8 mouse cellular contexts compared by ENCODE assay signal in the genomic region with DNA sequence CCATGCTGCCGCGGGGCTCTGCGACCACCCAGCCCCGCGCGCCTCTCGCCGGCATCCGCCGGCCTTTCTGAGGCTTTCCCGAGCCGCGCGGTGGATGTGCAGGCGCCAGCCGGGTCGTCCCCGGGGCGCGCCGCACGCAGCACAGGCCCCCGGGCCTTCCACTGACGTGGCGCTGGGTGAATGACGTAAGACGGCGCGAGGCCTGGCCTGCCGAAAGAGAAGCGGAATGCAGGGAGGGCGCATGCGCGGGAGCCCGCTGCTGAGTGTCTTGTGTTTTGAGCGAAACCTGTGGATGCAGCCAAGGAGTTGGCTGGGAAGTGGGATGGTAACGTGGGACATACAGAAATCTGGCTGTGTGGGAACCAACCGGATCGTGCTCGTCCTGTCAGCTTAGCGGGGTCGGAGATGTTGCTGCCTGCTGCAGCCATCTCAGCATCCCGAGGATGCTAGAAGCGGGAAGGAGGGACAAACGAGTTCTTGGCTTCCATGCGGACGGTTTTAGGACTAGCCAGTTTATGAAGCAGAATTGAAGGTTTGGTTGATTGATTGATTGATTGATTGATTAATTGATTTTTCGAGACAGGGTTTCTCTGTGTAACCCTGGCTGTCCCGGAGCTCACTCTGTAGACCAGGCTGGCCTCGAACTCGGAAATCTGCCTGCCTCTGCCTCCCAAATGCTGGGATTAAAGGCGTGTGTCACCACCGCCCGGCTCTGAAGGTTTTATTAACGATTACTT. TPM values are rescaled to one million over a fixed set of nuclear protein-coding genes. Genes with fewer than 3 reads are reported as not detected.
DNase-seq lines count a peak whose midpoint lies in the region; ATAC-seq and TF ChIP-seq lines count a peak whose summit lies in the region.

TSS of gene Mapkapk5 (minus strand) at position 113 of the 737 bp plus-strand sequence.

- peak; percentile 88 for DNase-seq in Patski (ENCODE audit: low read depth, low spot score)
- peak; percentile 99 for DNase-seq in cerebellum, postnatal 14 days
- peak; percentile 96 to 98 for DNase-seq in frontal cortex, postnatal 25 days (ENCODE audit: low spot score in 2 of 2)
- DNase-seq in hindbrain, embryonic 14.5 days (ENCODE audit: low spot score) = peak; percentile 98
- DNase-seq in layer of hippocampus, postnatal 36 days = peak; percentile 97 to 98
- DNase-seq in lung, postnatal 36 days = peak; percentile 97
- peak; percentile 97 for DNase-seq in retina, postnatal 1 day
- peak; percentile 95 to 98 for DNase-seq in urinary bladder, adult 18-20 months (ENCODE audit: low spot score in 2 of 2)

- ATAC-seq in Patski = peak; percentile 58
- peak; percentile 93 for ATAC-seq in hindbrain, embryonic 14.5 days (ENCODE audit: low FRiP score)

- H3K4me3 ChIP-seq in hindbrain, embryonic 14.5 days (replicated peaks; ENCODE audit: low read length) = peak within 1 kb of the TSS; percentile 99

- H3K27me3 ChIP-seq in Patski = peaks cover 5% of the 10 kb centered on the region
- H3K27me3 ChIP-seq in hindbrain, embryonic 14.5 days (ENCODE audit: control insufficient read depth, insufficient read depth, low read length) = no peaks in the 10 kb centered on the region

- POLR2A ChIA-PET in Patski (lab: Charles Lee) = interaction anchor here (0.8 kb wide), 1 partner anchor 47 kb away, joined by 3 read pairs; the partner anchor contains the start of gene Aldh2

- no peak for TF ChIP-seq CTCF in Patski (IDR thresholded peaks at IDR 0.05)

- no peaks in the 10 kb centered on the region for H3K9me3 ChIP-seq in hindbrain, embryonic 14.5 days (ENCODE audit: control insufficient read depth, low read length)

- CTCF ChIA-PET in Patski (lab: Charles Lee) = interaction anchor here (0.8 to 2.0 kb wide), 3 partner anchors 17 to 41 kb away, joined by 4 to 10 read pairs (median 4); no protein-coding TSS in a partner anchor

- in situ Hi-C loops in Patski (cut with MboI; ENCODE audit: low pct_unique_long_range_greater_than_20kb) = no loop called here

- peaks cover 12% of the 10 kb centered on the region for H3K4me1 ChIP-seq in hindbrain, embryonic 14.5 days (replicated peaks; ENCODE audit: control insufficient read depth, insufficient read depth, low read length)

- peak within 1 kb of the TSS; percentile 93 for H3K4me2 ChIP-seq in hindbrain, embryonic 14.5 days (replicated peaks)

- H3K36me3 ChIP-seq in hindbrain, embryonic 14.5 days (replicated peaks; ENCODE audit: control insufficient read depth, insufficient read depth) = no peaks in the 10 kb centered on the region

- WGBS in hindbrain, embryonic 14.5 days = 3% methylated on average over 55 of the region's 55 CpGs

- H3K27ac ChIP-seq in hindbrain, embryonic 14.5 days = peak within 1 kb of the TSS; percentile 97

- peak within 1 kb of the TSS; percentile 97 for H3K9ac ChIP-seq in hindbrain, embryonic 14.5 days

RNA-seq across cellular contexts. Expression of gene Mapkapk5, which starts in this region (rescaled TPM):
- 72.2 TPM for polyA plus RNA-seq in Patski (2021)
- 58.9 and 66.6 TPM in 2 replicates for polyA plus RNA-seq in hindbrain, embryonic 14.5 days (2014; fragmentation: Nextera tagmentation; extraction: Ambion mirVana)
- 10 to 100 TPM; 75.1 to 83.8 TPM for total RNA-seq in layer of hippocampus, postnatal 36 days (2021)

Comparison
In these comparisons a context has a peak if more than half of its experiments do, and no peak if none do; other contexts are left out.
1. Peak in every context shown above with its lines: DNase-seq, ATAC-seq, H3K4me3 ChIP-seq and H3K27ac ChIP-seq.